Mouse (Mus musculus): ENCODE measurements around the gene Asah2.

Gene Asah2

GRCm38 (mm10) chr19:31975882-31976281 is 132.1 kb downstream of the Asah2 start:
- peak; percentile 34 for DNase-seq (ENCODE audit: low read depth, low spot score)

GRCm38 (mm10) chr19:31971998-31972397 is 136.0 kb downstream of the Asah2 start:
- DNase-seq (ENCODE audit: low read depth, low spot score): peak; percentile 80

- DNase-seq (ENCODE audit: low read depth, low spot score): no peak
Measured at GRCm38 (mm10) chr19:31971405-31971804, 136.6 kb downstream of the Asah2 start.

- peak; percentile 13 for DNase-seq (ENCODE audit: low read depth, low spot score)
Measured at GRCm38 (mm10) chr19:31967933-31968532, 140.0 kb downstream of the Asah2 start.

GRCm38 (mm10) chr19:31963147-31963546 is 144.9 kb downstream of the Asah2 start:
- DNase-seq (ENCODE audit: low read depth, low spot score): no peak

GRCm38 (mm10) chr19:31960434-31960833 is 147.6 kb downstream of the Asah2 start:
- DNase-seq (ENCODE audit: low read depth, low spot score): no peak

GRCm38 (mm10) chr19:31956359-31956758 is 151.7 kb downstream of the Asah2 start:
- no peak for DNase-seq (ENCODE audit: low read depth, low spot score)

GRCm38 (mm10) chr19:31954696-31955095 is 153.3 kb downstream of the Asah2 start:
- DNase-seq (ENCODE audit: low read depth, low spot score): no peak

- no peak for DNase-seq (ENCODE audit: low read depth, low spot score)
Measured at GRCm38 (mm10) chr19:31954267-31954666, 153.7 kb downstream of the Asah2 start.

- DNase-seq (ENCODE audit: low read depth, low spot score): no peak
Measured at GRCm38 (mm10) chr19:31953799-31954198, 154.2 kb downstream of the Asah2 start.

- DNase-seq (ENCODE audit: low read depth, low spot score): no peak
Measured at GRCm38 (mm10) chr19:31950793-31951489, 157.1 kb downstream of the Asah2 start.
